Mouse (Mus musculus): ENCODE results near the gene Hexim2.

Hexim2 gene

DNA sequence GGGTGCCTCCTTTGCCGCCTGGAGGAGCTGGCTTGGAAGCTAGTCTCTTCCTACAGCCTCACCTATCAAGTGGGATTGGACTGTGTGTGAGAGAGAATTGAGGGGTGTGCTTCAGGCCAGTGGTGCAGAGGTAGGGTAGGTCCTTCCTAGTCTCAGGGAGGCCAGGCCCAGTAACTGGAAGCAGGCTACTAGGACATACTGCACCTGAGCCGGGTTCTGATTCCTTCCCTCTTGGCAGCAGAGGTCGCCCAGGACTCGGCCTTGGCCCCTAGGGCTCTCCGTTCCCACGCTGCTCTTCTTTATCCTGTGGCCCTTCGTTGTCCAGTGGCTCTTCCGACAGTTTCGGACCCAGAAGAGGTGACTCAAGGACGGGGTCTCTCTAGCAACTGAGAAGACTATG lies 20.9 kb upstream of the Hexim2 start:
- in situ Hi-C loops (cut with MboI, MseI), result loop anchor here in 1 of 2 experiments (25.0 kb wide), 1 partner anchor 851 kb away; the partner anchor contains the start of genes Arf2 and Nsf

DNA sequence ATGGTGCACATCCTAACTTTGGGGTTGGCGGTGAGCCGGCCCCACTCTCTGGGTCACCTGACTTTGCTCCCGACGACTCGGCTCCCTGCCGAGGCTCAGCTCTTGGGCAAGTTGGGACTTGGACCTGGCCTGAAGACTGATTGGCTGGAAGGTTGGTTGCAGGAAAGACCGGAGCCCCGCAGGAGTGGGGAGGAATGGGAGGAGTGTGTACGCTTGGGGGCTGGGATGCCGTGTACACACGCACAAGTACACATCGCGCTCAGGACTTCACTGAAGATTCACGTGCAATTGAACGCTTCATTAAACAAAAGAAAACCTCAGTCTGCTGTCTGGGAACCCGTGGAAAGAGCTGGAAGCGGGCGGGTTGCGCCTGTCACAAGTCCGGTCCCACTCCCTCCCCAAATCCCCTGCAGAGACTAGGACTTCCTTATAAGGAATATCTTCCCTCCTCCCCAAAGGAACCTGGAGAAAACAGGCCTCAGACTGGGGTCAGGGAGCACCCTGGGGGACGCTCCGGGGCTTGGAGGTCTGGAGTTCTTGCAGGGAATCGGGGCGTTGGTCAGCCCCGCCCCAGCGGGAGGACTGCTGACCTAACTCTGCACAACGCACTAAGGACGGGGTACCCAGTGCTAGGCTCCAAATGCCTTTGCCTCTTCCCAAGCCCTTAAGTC lies 20.2 kb upstream of the Hexim2 start:
- in situ Hi-C loops (cut with MboI, MseI), result loop anchor here in 1 of 2 experiments (25.0 kb wide), 1 partner anchor 850 kb away; the partner anchor contains the start of genes Arf2 and Nsf

DNA sequence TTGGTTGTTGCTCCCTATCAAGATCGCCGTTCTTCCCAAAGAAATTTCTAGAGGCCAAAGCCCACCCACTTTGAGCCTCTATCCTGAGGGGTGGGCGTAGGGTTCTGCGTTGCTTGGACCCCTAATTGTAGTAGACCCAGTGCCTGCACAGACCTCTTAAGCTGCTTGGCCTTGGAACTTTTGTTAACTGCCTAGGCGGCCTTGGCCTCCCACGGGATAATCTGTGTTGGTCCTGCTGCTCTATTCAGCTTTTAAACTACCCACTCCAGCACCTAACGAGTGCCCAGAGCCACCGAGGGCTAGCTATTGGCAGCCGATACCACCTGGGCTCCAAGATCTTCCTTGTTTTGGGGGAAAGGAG lies 19.7 kb upstream of the Hexim2 start:
- in situ Hi-C loops (cut with MboI, MseI), result loop anchor here in 1 of 2 experiments (25.0 kb wide), 1 partner anchor 850 kb away; the partner anchor contains the start of genes Arf2 and Nsf

DNA sequence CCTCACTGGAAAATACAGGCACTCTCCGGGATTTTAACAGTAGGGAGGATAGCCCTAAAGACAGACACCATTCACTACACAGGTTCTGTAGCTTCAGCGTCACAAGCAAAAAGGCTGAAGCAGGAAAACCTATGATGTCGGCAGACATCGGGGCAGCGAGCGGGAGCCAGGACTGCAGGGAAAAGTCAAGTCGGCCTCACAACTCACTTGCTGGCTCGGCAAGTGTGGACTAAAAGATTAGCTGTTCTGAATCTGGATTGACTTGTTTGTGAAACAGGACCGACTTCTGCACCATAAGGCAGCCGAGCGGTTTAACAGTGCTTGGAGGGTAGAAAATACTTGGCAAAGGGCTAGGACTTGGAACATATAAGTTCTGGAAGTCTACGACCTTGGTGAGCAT lies 19.2 kb upstream of the Hexim2 start:
- in situ Hi-C loops (cut with MboI, MseI), result loop anchor here in 1 of 2 experiments (25.0 kb wide), 1 partner anchor 849 kb away; the partner anchor contains the start of genes Arf2 and Nsf

DNA sequence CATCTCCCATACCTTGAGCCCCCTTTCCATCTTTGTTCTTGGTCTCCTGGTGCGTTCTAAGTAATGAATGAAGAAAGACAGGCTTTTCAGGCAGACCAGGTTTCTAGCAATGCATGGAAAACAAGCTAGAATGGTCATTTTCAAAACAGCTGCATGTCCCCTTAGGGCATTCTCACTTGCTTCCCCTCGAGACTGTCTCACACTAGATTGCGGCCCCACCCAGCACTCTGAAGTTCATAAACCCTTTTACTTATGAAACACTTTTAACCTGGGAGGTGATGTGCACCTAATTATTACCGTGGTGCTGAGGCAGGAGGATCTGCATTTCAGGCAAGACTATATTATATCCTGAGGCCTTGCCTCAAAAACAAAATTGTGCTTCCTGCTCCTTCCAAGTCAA lies 18.5 kb upstream of the Hexim2 start:
- in situ Hi-C loops (cut with MboI, MseI), result loop anchor here in 1 of 2 experiments (25.0 kb wide), 1 partner anchor 849 kb away; the partner anchor contains the start of genes Arf2 and Nsf

DNA sequence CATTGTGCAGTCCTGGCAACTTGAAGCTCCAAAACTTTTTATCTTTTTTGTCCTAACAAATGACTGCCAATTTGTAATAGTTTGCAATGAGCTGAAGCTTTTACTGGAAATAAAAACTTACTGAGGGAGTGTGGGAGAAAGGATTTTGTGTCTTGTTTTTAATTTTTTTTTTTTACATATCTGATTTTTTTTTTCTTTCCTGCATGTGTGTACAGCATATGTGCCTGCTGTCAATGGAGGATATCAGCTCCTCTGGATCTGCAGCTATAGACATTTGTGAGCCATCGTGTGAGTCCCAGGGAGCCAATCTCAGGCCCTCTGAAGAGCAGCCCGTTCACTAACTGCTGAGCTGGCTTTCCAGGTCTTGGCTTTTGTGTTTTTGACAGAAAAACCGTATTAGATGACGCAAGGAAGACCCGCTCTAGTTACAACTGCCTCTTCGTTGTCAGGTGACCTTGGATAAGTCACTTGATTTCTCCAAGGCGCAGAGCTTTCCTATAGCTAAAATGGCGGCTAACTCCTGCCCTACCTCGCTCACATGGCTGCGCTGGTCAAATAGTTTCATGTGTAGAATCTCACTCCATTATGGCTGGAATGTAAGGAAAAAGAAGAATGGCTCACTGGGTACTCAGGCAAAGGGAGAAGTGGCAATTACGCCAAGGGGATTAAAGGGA lies 17.8 kb upstream of the Hexim2 start:
- in situ Hi-C loops (cut with MboI, MseI), result loop anchor here in 1 of 2 experiments (25.0 kb wide), 1 partner anchor 848 kb away; the partner anchor contains the start of genes Arf2 and Nsf

DNA sequence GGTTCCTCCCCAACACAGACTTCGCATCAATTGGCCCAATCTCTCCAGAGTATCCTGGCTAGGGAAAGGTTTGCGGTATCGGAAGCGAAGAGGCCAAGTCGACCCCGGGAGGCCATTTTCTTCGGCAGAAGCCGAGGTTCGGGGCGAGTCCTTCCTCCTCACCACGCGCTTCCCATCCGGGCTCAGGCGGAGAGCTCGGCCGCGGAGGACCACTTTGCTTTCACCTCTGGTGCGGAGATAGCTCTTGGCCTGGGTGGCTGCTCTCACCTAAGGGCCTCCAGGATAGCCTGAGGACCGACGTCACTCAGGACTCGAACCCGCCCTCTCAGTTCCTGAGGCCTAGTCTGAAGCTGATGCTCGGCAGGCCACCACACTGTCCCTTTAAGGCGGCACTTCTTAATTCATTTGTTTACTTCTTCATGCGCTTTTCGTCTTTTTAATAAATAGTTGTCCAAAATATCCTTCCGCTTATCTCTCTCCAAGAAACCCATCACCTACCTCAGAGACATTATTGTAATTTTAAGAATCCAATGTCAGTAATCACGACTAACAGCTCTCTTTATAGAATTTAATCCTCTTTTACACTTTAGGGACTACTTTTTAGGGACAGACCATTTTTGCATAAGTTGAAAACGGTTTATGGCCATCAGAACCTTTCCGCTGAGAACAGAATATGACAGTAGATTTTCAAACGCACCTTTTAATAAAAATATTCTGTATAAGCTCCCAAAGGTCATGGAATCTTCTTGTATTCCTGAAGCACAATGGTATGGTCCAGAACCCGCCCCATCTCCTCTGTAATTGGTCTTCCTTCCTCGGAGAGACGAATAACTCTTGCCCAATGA lies 16.8 kb upstream of the Hexim2 start:
- in situ Hi-C loops (cut with MboI, MseI), result loop anchor here in 1 of 2 experiments (25.0 kb wide), 1 partner anchor 847 kb away; the partner anchor contains the start of genes Arf2 and Nsf

DNA sequence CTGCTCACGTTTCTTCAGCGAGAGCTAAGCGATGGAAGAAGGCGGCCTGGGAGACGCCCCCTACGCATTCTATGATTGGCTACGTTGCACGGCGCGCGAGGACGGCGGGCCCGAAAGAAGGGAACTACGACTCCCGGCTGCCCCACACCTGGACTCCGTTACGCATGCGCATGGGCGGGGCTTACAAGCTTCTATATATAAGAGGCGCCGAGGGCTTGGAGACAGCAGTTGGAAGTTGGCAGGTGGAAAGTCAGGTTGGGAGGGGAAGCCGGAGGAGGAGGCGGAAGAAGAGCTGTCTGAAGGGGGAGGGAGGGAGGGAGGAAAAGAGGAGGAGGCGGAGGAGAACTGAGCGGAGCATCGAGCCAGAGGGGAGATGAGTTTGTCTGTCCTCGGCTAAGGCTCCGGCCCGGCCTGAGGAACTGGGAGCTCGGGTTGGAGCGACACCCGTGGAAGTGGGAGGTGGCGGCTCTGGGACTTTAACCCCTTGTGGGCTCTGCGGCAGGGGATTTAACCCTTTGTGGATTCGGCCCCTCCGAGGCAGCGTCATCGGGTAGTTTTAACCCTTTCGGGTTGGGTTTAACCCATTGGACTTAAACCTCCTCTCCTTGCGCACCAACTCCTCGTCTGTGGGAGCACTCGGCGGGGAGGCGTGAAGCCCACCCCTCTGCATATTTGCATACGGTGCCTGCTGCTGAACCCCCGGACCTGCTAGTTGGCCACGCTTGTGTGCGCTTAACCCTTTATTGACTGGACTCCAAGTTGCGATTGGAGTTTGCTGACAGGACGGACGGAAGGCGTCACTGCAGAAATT lies 16.0 kb upstream of the Hexim2 start, which contains the start of gene Hexim1:
TSS of gene Hexim1 (plus strand) at position 224 of the 811 bp plus-strand sequence.
- in situ Hi-C loops (cut with MboI, MseI), result loop anchor here in 1 of 2 experiments (25.0 kb wide), 1 partner anchor 846 kb away; the partner anchor contains the start of genes Arf2 and Nsf

DNA sequence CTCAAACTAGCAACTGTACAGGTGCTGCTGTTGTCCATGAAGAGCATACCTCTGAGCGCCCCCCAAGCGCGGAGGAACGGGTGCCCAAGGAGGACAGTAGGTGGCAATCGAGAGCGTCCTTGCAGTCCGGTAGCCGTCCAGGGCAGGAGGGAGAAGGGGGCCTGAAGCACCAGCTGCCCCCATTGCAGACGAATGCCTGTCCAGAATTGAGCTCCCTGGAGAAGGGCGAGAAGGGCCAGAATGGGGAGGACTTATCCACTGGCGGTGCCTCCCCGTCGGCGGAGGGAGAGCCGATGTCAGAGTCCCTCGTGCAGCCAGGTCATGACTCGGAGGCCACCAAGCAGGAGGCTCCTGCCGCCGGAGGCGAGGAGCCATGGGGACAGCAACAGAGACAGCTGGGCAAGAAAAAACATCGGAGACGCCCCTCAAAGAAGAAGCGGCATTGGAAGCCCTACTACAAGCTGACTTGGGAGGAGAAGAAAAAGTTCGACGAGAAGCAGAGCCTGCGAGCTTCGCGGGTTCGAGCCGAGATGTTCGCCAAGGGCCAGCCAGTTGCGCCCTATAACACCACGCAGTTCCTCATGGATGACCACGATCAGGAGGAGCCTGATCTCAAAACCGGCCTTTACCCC lies 15.2 kb upstream of the Hexim2 start:
- in situ Hi-C loops (cut with MboI, MseI), result loop anchor here in 1 of 2 experiments (25.0 kb wide), 1 partner anchor 845 kb away; the partner anchor contains the start of genes Arf2 and Nsf

DNA sequence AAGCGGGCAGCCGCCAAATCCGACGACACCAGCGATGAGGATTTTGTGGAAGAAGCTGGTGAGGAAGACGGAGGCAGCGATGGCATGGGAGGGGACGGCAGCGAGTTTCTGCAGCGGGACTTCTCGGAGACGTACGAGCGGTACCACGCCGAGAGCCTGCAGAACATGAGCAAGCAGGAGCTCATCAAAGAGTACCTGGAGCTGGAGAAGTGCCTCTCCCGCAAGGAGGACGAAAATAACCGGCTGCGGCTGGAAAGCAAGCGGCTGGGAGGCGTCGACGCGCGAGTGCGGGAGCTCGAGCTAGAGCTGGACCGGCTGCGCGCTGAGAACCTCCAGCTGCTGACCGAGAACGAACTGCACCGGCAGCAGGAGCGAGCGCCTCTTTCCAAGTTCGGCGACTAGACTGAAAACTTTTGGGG lies 14.6 kb upstream of the Hexim2 start:
- in situ Hi-C loops (cut with MboI, MseI), result loop anchor here in 1 of 2 experiments (25.0 kb wide), 1 partner anchor 845 kb away; the partner anchor contains the start of genes Arf2 and Nsf

DNA sequence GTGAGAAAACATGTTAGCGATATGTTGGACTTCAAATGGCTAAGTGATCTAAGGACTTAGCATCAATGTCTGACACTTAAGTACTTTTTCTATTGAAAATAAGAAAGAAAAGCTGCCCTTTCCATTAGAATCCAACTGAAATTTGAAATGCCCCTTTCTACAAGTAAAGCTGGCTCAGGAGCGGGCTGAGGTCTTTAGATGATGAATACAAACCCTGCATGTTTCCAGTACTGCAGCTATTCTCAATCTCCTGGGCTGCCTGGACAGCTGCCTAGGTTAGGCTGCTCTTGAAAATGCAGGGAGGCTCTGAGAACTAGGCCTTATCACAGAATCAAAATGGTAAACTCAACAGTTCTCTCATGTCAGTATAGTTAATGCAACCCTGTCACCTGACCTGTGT lies 13.4 kb upstream of the Hexim2 start:
- in situ Hi-C loops (cut with MboI, MseI), result loop anchor here in 1 of 2 experiments (25.0 kb wide), 1 partner anchor 843 kb away; the partner anchor contains the start of genes Arf2 and Nsf

DNA sequence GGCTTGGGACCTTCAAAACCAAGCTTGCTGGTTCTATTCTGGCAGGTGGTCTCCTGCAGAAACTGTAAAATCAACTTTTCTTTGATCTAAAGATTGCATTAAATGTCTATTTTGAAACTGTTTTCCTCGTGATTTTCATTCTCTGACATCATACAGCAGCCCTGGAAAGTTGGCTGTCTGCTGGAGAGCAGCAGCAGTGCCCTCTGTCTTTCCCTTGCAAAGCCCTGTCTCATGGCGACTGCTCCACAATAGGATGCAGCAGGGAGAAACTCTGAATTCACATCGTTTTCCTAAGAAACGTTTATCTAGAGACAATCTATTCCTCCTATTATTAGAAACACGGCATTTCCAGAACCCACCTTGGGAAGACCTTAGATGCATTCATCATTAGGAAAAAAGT lies 12.6 kb upstream of the Hexim2 start:
- in situ Hi-C loops (cut with MboI, MseI), result loop anchor here in 1 of 2 experiments (25.0 kb wide), 1 partner anchor 843 kb away; the partner anchor contains the start of genes Arf2 and Nsf

DNA sequence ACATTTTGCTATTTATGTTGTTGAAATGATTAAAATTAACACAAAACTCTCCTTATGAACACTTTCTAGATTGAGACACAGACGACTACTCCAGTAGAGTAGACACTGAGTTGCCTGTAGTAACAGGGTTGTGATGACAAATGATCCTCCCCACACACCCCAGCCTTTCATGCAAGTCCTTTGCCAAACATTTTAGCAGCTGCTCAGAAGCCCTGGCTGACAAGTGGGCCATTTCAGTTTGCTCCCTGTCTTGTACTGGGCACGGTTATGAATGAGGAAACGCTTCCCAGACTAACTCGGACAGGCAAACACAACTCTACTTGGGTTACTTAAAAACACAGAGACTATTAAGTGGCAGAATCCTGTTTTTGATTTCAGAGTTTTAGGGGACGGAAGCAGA lies 11.9 kb upstream of the Hexim2 start:
- in situ Hi-C loops (cut with MboI, MseI), result loop anchor here in 1 of 2 experiments (25.0 kb wide), 1 partner anchor 842 kb away; the partner anchor contains the start of genes Arf2 and Nsf

DNA sequence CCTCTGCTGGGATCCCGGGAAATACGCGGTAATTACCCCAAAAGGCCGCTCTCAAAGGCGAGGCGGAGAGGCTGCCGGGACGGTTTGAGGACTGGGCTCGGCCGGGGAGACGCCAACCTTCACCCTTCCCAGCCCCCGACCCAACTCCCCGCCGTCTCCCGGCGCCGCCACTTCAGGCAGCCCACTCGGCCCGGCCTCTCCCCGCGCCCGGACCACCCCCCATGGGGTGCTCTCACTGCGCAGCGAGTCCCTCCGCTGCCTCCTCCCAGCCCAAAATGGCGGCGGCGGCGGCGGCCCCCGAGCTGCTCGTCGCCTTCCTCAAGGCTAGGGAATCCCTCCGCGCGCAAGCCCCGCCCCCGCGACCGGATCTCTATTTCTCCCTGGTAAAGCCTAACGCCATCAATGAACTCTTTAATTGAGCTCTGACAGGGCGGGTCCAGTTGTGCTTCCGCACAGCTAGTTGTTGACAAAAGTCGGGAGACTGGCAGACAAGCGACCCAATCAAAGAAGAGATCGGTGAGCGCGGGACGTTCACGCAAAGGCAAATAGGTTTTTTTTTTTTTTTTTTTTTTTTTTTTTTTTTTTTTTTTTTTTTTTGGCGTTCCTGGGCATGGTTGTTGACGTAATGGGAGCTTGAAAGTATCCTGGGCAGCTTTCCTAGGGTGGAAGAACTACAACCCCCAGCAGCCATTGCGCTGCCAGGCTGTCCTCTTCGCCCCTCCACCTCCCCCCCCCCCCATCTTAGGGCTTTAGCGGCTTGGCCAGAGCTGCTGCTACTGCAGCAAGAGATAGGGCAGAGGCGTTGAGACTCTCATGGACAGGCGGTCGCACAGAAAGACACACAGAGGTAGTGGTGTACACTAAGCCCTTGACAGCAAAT lies 587 bp downstream of the Hexim2 start:
- in situ Hi-C loops (cut with MboI, MseI), result no loop called here

DNA sequence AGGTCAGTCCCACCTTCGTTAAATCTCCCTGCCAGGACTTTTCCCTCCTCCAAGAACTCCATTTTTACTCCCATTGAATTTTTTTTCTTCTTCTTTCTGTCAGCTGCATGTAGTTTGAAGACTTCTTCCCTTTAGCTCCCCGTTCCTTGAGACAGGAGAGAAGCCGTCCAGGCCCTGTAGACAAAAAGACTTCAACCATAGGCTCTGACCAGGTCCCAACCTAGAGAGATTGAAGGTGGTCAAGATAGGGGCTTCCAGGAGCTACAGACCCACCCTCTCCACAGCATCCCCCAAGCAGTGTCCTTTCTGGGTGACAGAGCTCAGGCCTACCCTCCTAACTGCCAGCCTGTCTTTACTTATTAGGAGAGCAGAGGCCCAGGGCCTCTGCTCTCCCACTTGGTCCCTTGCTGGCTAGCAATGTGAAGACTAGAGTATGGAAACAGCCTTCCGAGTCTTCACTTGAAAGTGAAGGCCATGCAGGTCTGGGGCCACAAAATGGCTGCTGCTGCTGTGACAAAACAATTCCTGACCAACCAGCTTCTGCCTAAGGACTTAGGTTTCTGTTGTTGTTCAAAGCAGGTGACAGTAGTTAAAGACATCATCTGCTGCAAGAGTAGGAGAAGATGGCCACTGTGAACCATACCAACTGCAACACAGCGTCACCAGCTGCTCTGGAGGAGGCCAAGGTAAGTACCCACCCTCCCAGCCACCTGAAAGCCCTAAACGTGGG lies 1.4 kb downstream of the Hexim2 start:
- in situ Hi-C loops (cut with MboI, MseI), result no loop called here

DNA sequence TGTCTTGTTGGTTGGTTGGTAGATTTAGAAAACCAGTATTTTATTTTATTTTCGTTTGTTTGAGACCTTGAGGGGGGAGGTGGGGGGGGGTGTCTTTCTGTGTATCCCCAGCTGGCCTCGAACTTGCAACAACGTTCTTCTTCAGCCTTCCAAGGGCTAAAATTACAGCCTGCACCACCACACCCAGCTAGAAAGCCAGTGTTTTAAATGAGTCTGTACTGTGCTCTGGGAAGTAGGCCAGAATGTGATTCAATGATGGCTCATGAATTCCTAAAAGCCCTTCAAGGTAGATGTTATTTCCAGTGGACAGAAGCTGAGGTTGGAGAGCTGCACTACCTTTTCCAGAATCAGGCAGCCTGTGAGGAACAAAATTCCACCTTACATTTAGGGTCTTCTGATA lies 2.0 kb downstream of the Hexim2 start:
- in situ Hi-C loops (cut with MboI, MseI), result no loop called here

DNA sequence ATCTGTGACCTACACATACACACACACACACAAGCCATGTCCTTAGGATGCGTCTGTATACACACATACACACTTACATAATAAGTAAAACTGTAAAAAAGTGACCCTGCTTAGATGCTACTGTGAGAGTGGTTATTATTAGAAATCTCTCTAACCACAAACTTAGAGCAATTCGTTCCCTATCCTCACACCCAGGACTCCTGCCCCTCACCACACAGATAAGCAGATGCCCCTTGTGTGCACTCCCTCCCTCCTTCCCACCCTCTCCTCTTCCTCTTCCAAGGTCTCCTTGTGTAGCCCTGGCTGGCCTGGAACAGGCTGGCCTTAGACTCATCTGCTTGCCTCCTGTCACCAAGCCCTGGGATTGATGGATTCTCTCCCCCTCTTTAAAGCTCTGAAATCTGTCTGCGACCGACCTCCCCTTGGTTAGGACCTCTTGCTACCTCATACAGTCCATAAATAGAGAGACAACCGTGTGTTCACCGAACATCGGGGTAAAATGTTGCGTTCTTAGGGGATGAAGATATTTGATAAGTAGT lies 3.9 kb downstream of the Hexim2 start:
- in situ Hi-C loops (cut with MboI, MseI), result loop anchor here in 1 of 2 experiments (5.0 kb wide), 1 partner anchor 34 kb away; the partner anchor contains the start of genes Acbd4 and Plcd3
